Mouse (Mus musculus): ENCODE measurements at regions not wholly inside any gene's neighbourhood (a gene's known extent, or its start where the extent isn't known, plus 50 kb on each side); places are given as distances from the start of the nearest gene placed in this dataset.
A peak's percentile ranks its signal among the peaks of the same experiment; 100 is the strongest.
"Not testable (repeated sequence)": the region's sequence is repeated elsewhere in the genome, so short reads cannot be mapped to it uniquely, and the experiment has no call there.

- H3K9me3 ChIP-seq (replicated peaks); H3K27me3 ChIP-seq (ENCODE audit: low read depth, poor library complexity, severe bottlenecking); H3K27ac ChIP-seq; H3K4me3 ChIP-seq; DNase-seq (ENCODE audit: low spot score); H3K4me1 ChIP-seq; H3K36me3 ChIP-seq: not testable (repeated sequence)
- WGBS, result no CpG with 5 or more reads among the region's 3 CpGs
Observed at GRCm38 (mm10) chr4:3497392-3497791, 312.2 kb upstream of the Vmn1r3 start.

- not testable (repeated sequence) for H3K36me3 ChIP-seq; H3K27me3 ChIP-seq (ENCODE audit: low read depth, poor library complexity, severe bottlenecking); H3K4me1 ChIP-seq; H3K4me3 ChIP-seq; H3K27ac ChIP-seq; H3K9me3 ChIP-seq (replicated peaks); DNase-seq (ENCODE audit: low spot score)
- WGBS, result 71% methylated on average over 1 of the region's 1 CpGs
Observed at GRCm38 (mm10) chr4:3495987-3496386, 310.8 kb upstream of the Vmn1r3 start.

DNA sequence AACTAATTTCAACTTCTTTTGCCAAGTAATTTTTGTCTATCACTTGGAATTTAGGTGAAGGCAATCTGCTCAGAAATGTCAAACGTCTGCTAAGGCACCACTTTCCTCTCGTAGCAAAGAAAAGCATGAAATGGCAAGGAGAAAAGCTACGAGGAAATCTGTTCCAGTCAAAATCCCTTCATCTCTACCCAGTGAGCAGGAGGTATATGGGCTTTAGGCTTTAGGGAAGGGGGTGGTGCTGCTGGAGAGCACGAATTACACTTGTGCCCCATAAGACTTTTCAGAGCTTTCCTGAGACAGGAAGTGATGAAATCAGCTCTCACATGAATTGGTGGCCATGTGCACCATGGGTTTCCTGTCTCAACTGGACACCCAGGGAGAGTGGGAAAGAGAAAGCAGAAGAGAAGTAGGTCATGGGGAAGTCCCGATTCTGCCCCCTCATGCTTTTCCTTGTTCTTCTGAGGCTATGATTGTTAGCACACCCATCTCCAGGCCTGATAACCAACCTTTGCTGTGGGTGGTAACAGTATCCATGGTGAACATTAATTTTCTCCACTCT is 309.0 kb upstream of the Vmn1r3 start:
- H3K27me3 ChIP-seq (ENCODE audit: low read depth, poor library complexity, severe bottlenecking); H3K36me3 ChIP-seq; H3K4me1 ChIP-seq; H3K4me3 ChIP-seq; H3K27ac ChIP-seq; H3K9me3 ChIP-seq (replicated peaks); DNase-seq (ENCODE audit: low spot score): not testable (repeated sequence)
- no CpG with 5 or more reads among the region's 5 CpGs for WGBS

DNA sequence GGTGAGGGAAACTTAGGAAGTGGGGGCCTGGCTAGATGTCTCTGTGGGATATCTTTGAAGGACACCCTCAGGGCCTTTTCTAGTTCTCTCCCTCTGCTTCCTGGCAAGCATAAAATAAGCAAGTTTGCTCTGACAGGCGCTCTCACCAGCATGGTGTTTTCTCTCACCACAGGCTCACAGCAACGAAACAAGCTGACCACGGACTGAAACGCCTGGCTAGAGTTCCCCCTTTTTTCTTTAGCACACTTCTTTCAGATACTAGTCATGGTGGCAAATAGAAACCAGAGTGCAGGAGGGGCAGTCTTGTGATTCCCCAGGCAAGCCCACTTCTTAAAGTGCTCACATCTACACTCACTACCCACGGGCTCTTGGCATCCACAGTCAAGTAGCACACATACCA is 305.7 kb upstream of the Vmn1r3 start:
- H3K4me3 ChIP-seq, result not testable (repeated sequence)
- WGBS, result no CpG with 5 or more reads among the region's 5 CpGs

GRCm38 (mm10) chr4:3482092-3482491 is 296.9 kb upstream of the Vmn1r3 start:
- H3K27me3 ChIP-seq (ENCODE audit: low read depth, poor library complexity, severe bottlenecking), result no peaks in the 10 kb centered on the region
- H3K27ac ChIP-seq, result no peak overlapping the region
- no peak for DNase-seq (ENCODE audit: low spot score)
- no peaks in the 10 kb centered on the region for H3K36me3 ChIP-seq
- WGBS, result 91% methylated on average over 2 of the region's 2 CpGs
- 0 out of 2 replicates have a peak, but pooled peaks cover 2% of the 10 kb centered on the region for H3K9me3 ChIP-seq (replicated peaks)
- H3K4me3 ChIP-seq, result no peak overlapping the region
- H3K4me1 ChIP-seq, result no peaks in the 10 kb centered on the region

More for the DNA sequence above, 305.7 kb upstream of the Vmn1r3 start:
- not testable (repeated sequence) for DNase-seq (ENCODE audit: low spot score); H3K4me1 ChIP-seq; H3K9me3 ChIP-seq (replicated peaks); H3K36me3 ChIP-seq; H3K27me3 ChIP-seq (ENCODE audit: low read depth, poor library complexity, severe bottlenecking); H3K27ac ChIP-seq

- Histone ChIP-seq H3K27ac (no peak overlapping the region), H3K9me3 (replicated peaks) (peaks cover 8% of the 10 kb centered on the region; the same call in 1 of the 2 replicates), H3K36me3 (no peaks in the 10 kb centered on the region), H3K4me1 (no peaks in the 10 kb centered on the region), H3K27me3 (ENCODE audit: low read depth, poor library complexity, severe bottlenecking) (no peaks in the 10 kb centered on the region), H3K4me3 (no peak overlapping the region)
- DNase-seq (ENCODE audit: low spot score), result no peak
- 91% methylated on average over 12 of the region's 12 CpGs for WGBS
Observed at GRCm38 (mm10) chr4:3456773-3457172, 271.6 kb upstream of the Vmn1r3 start.

DNA sequence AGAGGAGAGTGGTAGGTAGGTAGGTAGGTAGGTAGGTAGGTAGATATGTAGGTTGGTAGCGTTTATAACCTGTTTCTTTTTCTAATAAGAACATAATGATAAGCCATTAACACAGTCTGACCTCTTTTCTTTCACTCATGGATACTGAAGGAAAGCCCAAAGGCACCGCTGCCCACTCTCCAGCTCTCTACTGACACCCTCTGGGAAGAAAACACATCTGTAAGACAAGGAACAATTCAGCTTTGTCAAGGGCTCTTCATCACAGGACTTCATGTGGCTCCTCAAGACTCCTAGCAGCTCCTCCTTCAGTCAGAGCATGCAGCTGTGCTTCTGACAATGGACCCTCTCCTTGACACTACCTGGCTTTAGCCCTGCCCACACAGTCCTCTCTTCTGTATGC is 252.2 kb upstream of the Vmn1r3 start:
- DNase-seq (ENCODE audit: low spot score); H3K4me3 ChIP-seq; H3K9me3 ChIP-seq (replicated peaks); H3K4me1 ChIP-seq; H3K27me3 ChIP-seq (ENCODE audit: low read depth, poor library complexity, severe bottlenecking); H3K27ac ChIP-seq; H3K36me3 ChIP-seq: not testable (repeated sequence)
- 71% methylated on average over 2 of the region's 2 CpGs for WGBS

DNA sequence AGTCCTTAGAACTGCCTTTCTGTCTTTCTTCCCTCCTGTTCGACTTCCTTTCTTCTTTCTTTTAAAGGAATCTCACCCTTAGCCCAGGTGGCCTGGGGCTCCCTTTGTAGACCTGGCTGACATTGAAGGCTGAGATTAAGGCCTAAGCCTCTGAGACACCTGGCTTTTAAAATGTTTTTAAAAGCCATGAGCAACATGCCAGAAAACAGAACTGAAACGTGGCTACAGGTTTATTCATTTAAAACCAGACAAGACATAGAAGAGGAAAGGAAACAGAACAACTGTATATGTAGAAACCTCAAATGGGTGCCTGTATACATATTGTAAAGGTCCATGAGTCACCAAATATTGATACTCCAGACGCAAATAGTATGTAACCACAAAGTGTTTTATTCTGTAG is 242.8 kb upstream of the Vmn1r3 start:
- DNase-seq (ENCODE audit: low spot score), result no peak
- H3K9me3 ChIP-seq (replicated peaks), result no peaks in the 10 kb centered on the region
- H3K4me3 ChIP-seq, result no peak overlapping the region
- no peaks in the 10 kb centered on the region for H3K27me3 ChIP-seq (ENCODE audit: low read depth, poor library complexity, severe bottlenecking)
- WGBS, result 52% methylated on average over 3 of the region's 3 CpGs
- no peaks in the 10 kb centered on the region for H3K4me1 ChIP-seq
- no peak overlapping the region for H3K27ac ChIP-seq
- H3K36me3 ChIP-seq, result no peaks in the 10 kb centered on the region

DNA sequence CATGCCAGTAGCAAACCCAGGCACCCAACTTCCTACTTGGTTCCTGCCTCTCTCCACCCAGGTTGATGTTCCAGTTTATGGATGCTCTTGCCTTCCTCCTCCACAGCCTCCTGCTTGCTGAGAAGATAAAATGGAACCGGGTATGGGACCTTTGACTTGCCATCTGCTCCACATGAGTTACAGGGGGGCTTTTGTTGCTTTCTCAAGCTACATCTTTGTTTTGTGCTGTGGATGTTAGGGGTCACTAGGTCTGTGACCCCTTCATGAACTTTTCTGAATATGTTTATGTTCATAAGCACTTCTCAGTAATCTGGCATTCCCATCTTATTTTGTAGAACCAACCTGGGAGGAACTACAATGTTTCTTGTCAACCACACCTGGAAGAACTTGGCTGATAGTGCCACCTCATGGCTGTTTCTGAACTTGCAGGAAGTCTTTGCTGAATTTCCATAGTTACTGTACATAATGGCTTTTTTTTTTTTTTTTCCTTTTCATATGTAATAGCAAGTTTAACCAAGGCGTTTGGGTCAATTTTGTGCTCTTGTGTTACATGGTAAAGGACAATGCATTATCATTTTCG is 234.9 kb upstream of the Vmn1r3 start:
- H3K36me3 ChIP-seq, result no peaks in the 10 kb centered on the region
- H3K9me3 ChIP-seq (replicated peaks), result no peaks in the 10 kb centered on the region
- peak; percentile 55 for DNase-seq (ENCODE audit: low spot score)
- H3K27ac ChIP-seq, result no peak overlapping the region
- no peak overlapping the region for H3K4me3 ChIP-seq
- no peaks in the 10 kb centered on the region for H3K27me3 ChIP-seq (ENCODE audit: low read depth, poor library complexity, severe bottlenecking)
- 40% methylated on average over 3 of the region's 3 CpGs for WGBS
- no peaks in the 10 kb centered on the region for H3K4me1 ChIP-seq

- Histone ChIP-seq H3K4me1 (no peaks in the 10 kb centered on the region), H3K27me3 (ENCODE audit: low read depth, poor library complexity, severe bottlenecking) (no peaks in the 10 kb centered on the region)
- WGBS, result 82% methylated on average over 5 of the region's 5 CpGs
Observed at GRCm38 (mm10) chr4:3416670-3417069, 231.5 kb upstream of the Vmn1r3 start.

GRCm38 (mm10) chr4:3414442-3415022 is 229.4 kb upstream of the Vmn1r3 start:
- not testable (repeated sequence) for H3K4me1 ChIP-seq; H3K4me3 ChIP-seq; H3K27me3 ChIP-seq (ENCODE audit: low read depth, poor library complexity, severe bottlenecking); H3K9me3 ChIP-seq (replicated peaks); H3K36me3 ChIP-seq; DNase-seq (ENCODE audit: low spot score); H3K27ac ChIP-seq
- WGBS, result 71% methylated on average over 1 of the region's 1 CpGs

More at GRCm38 (mm10) chr4:3416670-3417069, 231.5 kb upstream of the Vmn1r3 start:
- no peak overlapping the region for H3K27ac ChIP-seq
- no peak for DNase-seq (ENCODE audit: low spot score)
- no peak overlapping the region for H3K4me3 ChIP-seq
- H3K36me3 ChIP-seq, result no peaks in the 10 kb centered on the region
- H3K9me3 ChIP-seq (replicated peaks), result no peaks in the 10 kb centered on the region

GRCm38 (mm10) chr4:3413493-3414441 is 228.6 kb upstream of the Vmn1r3 start:
- WGBS, result 50% methylated on average over 15 of the region's 15 CpGs
- no peak for DNase-seq (ENCODE audit: low spot score)
- no peaks in the 10 kb centered on the region for H3K4me1 ChIP-seq
- no peak overlapping the region for H3K4me3 ChIP-seq
- H3K36me3 ChIP-seq, result no peaks in the 10 kb centered on the region
- H3K27ac ChIP-seq, result no peak overlapping the region
- no peaks in the 10 kb centered on the region for H3K27me3 ChIP-seq (ENCODE audit: low read depth, poor library complexity, severe bottlenecking)
- no peaks in the 10 kb centered on the region for H3K9me3 ChIP-seq (replicated peaks)

- not testable (repeated sequence) for H3K9me3 ChIP-seq (replicated peaks); H3K4me1 ChIP-seq; H3K27ac ChIP-seq; DNase-seq (ENCODE audit: low spot score); H3K4me3 ChIP-seq; H3K27me3 ChIP-seq (ENCODE audit: low read depth, poor library complexity, severe bottlenecking); H3K36me3 ChIP-seq
- 53% methylated on average over 4 of the region's 4 CpGs for WGBS
Observed at GRCm38 (mm10) chr4:3412323-3412722, 227.2 kb upstream of the Vmn1r3 start.
